Mouse (Mus musculus) CH12.LX (cell line): ENCODE results near the gene Ninj1.

Experiments used
- CTCF ChIP-seq, 2 experiments: IDR thresholded peaks in 1 of 2; conservative IDR thresholded peaks in 1 of 2; 2 replicates each; pipeline ENCODE4 v1.5.1; 2011 to 2012; ENCODE audit warnings: low read depth in 2 of 2, low read length in 2 of 2, improper control_type of control experiment in 1 of 2, inconsistent platforms in 1 of 2, mild to moderate bottlenecking in 1 of 2, moderate library complexity in 1 of 2
- MYC ChIP-seq: IDR thresholded peaks from 2 replicates; pipeline ENCODE4 v1.6.1; 2011; ENCODE audit warnings: low read depth, mild to moderate bottlenecking, improper control_type of control experiment, low read length

- TF ChIP-seq CTCF (conservative IDR thresholded peaks at IDR 0.05 in 1 of 2, IDR thresholded peaks at IDR 0.05 in 1 of 2; ENCODE audit: low read depth in 2 of 2, low read length in 2 of 2) = peak; percentile 80 to 94
- peak; percentile 80; the same call in 1 of the 2 replicates for TF ChIP-seq MYC
Measured at GRCm38 (mm10) chr13:49205381-49205998, 18.2 kb downstream of the Ninj1 start.
